Mouse (Mus musculus) G1E (cell line): ENCODE results near the gene Grin2a. TPM values are rescaled to one million over a fixed set of nuclear protein-coding genes. Genes with fewer than 3 reads are reported as not detected.

Experiments
- ATAC-seq: 2 replicates; pipeline ENCODE4 v1.8.0; 2016; ENCODE audit warnings: mild to moderate bottlenecking; ENCODE audit not compliant: insufficient number of reproducible peaks, poor library complexity, low FRiP score, severe bottlenecking; ENCODE audit errors: extremely low read depth
- DNase-seq: peaks from one replicate; pipeline ENCODE4 v3.0.0; 2012; ENCODE audit warnings: low spot score
- H3K27me3 ChIP-seq: 2 replicates; pipeline ENCODE4 v1.6.1; 2012; ENCODE audit warnings: mild to moderate bottlenecking, low read length, inconsistent platforms; ENCODE audit not compliant: insufficient read depth
- H3K36me3 ChIP-seq: replicated peaks from 2 replicates; pipeline ENCODE3; 2012; ENCODE audit warnings: mild to moderate bottlenecking, inconsistent platforms
- H3K4me1 ChIP-seq: 2 replicates; pipeline ENCODE4 v1.6.1; 2012; ENCODE audit warnings: low read depth, low read length, inconsistent platforms, mixed read lengths; ENCODE audit not compliant: insufficient read depth
- H3K4me3 ChIP-seq: 2 replicates; pipeline ENCODE4 v1.5.1; 2012; ENCODE audit warnings: low read depth, mild to moderate bottlenecking, inconsistent platforms, low read length, moderate library complexity, mixed read lengths
- H3K9me3 ChIP-seq: replicated peaks from 2 replicates; pipeline ENCODE4 v1.6.1; 2012; ENCODE audit warnings: inconsistent platforms
- CTCF ChIP-seq: IDR thresholded peaks from 2 replicates; pipeline ENCODE4 v1.5.1; 2012; ENCODE audit warnings: low read depth, low read length, inconsistent platforms, mixed read lengths
- GATA1 ChIP-seq: IDR thresholded peaks from 2 replicates; pipeline ENCODE4 v1.6.1; 2012; ENCODE audit warnings: borderline replicate concordance, low read length, inconsistent platforms, mixed read lengths
- GATA2 ChIP-seq: IDR thresholded peaks from 2 replicates; pipeline ENCODE4 v1.6.1; 2012; ENCODE audit warnings: low read depth, low read length, inconsistent platforms, borderline replicate concordance
- POLR2AphosphoS5 ChIP-seq: IDR thresholded peaks from 2 replicates; pipeline ENCODE4 v1.6.1; 2012; ENCODE audit warnings: low read depth, low read length, inconsistent platforms; ENCODE audit not compliant: insufficient replicate concordance
- TAL1 ChIP-seq: conservative IDR thresholded peaks from 2 replicates; pipeline ENCODE4 v1.6.1; 2012; ENCODE audit warnings: low read depth, low read length, inconsistent platforms, mixed read lengths
- polyA plus RNA-seq: library from polyadenylated mRNA; stranded (reverse); fragments of >175 nt; gene quantifications from 2 replicates; pipeline ENCODE4 v1.2.3, GENCODE M21; 2012
- total RNA-seq, 2 experiments: library from RNA; stranded (forward) in 1 of 2; stranded (reverse) in 1 of 2; fragments of 200-1000 nt in 1 of 2; fragments of >200 nt in 1 of 2; fragmentation: Nextera tagmentation in 1 of 2; gene quantifications; 2 replicates each; pipeline ENCODE4 v1.2.3; 2014 to 2017

Grin2a gene
- total and polyA plus RNA-seq, 3 experiments = 0.16 TPM; not detected in 2

DNA sequence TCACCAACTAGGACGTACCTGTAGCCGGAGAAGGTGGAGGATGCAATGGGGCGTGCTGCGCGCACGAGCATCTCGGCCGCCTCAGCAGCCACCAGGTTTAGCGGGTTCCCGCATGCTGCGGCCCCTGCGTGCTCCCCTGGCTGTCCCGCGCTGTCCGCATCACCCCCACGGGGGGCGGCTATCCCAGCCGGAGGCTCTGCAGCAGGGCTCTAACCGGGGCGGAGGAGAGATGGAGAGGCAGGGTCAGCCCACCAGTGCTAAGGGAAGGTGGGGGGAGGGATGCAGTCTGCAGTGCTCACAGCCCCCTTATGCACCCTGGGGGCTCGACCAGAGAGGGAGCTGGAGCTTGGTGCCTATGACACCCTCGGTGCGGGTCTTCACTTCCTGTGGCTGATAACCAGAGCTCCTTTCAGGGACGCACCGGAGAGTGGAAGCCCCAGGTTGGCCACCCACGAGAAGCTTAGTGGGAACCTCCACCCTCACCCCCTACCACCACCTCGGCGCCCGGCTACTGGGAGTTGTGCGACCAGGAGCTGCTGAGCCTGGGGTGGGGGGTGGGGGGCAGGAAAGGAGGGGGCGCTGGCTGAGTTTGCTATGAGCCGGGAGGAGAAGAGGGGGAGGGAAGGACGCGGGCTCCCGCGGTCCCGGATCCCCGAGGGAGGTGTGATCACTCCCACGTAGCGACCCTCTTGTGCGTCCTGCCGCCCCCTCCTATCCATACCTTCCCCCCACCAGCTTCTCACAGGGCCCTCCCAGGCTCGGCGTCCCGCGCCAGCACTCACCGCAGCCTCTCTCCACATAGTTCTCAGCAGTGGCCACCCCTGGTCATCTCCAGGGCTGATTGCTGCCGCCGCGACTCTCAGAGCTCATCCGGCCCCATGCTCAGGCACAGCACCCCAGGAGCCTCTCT lies 1.1 kb downstream of the Grin2a start:
- H3K4me1 ChIP-seq = no peaks in the 10 kb centered on the region
- no peak for DNase-seq
- H3K27me3 ChIP-seq = no peaks in the 10 kb centered on the region
- no peaks in the 10 kb centered on the region for H3K36me3 ChIP-seq
- TF ChIP-seq GATA1 = no peak
- no peak for TF ChIP-seq POLR2AphosphoS5
- no peak for TF ChIP-seq CTCF
- no peak for TF ChIP-seq TAL1
- TF ChIP-seq GATA2 = no peak
- peaks cover 28% of the 10 kb centered on the region for H3K9me3 ChIP-seq
- no peak overlapping the region; the same call in 1 of the 2 replicates for H3K4me3 ChIP-seq
- ATAC-seq = no peak

DNA sequence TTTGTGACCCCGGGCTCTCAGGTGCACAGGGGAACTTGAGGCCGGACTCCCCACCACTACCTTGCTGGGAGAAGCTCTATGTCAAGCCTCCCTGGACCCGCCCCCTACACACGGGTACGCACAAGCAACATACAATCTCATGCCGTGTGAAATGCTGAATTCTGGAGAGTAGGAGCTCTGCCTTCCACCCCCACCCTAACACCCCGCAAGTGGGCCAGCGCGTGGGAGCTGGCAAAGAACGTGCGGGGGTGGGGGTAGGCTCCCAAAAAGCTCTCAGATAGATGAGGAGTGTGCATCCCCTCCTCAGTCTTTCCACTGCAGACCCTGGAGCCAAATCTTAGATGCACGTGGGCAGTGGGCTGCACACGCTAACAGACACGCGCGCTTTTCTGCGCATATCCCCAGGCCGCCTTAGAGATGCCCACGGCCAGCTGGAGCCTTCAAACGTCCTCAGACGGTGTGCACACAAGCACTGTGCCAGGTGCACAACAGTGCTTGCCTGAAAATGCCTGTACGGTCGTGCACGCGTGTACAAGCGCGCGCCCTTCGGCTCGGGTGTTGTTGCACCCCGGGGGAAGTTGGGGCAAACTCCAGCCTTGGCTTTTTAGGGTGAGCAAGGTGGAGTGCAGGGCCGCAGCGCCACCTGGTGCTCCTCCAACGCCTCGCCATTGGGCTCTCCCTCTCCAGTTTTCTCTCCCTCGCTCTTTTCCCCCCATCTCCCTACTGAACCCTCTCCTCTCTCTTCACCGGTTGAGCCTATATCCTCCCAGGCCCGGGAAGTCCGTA lies 1.9 kb downstream of the Grin2a start:
- Histone ChIP-seq H3K4me1 (no peaks in the 10 kb centered on the region), H3K9me3 (peaks cover 28% of the 10 kb centered on the region), H3K36me3 (no peaks in the 10 kb centered on the region), H3K4me3 (no peak overlapping the region; the same call in 1 of the 2 replicates), H3K27me3 (no peaks in the 10 kb centered on the region)
- ATAC-seq (no peak), DNase-seq (no peak)
- TF ChIP-seq GATA1 (no peak), GATA2 (no peak), POLR2AphosphoS5 (no peak), CTCF (no peak), TAL1 (no peak)

DNA sequence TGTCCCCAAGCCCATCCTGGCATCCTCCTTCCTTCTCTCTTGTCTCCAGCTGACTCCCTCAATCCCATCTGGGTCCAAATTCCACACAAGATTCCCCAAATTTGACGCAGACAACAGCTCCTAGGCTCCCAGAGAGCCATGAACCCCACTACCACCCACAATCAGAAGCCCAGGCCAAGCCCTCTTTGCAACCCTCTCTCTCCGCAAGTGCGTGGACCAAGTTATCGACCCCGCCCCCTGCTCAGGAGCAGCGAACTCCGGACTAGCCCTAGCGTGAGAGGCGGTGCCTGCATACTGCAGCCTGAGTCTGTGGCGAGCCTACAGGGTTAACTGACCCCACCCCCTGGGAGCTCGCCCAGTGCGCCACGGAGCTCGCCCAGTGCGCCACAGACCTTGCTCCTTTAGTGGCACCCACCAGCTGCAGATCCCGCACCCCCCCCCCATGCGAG lies 2.6 kb downstream of the Grin2a start:
- H3K36me3 ChIP-seq = no peaks in the 10 kb centered on the region
- no peaks in the 10 kb centered on the region for H3K27me3 ChIP-seq
- H3K4me3 ChIP-seq = no peak overlapping the region
- DNase-seq (no peak), ATAC-seq (no peak)
- H3K4me1 ChIP-seq = no peaks in the 10 kb centered on the region
- TF ChIP-seq CTCF = no peak
- no peak for TF ChIP-seq GATA1
- TF ChIP-seq POLR2AphosphoS5 = no peak
- TF ChIP-seq GATA2 = no peak
- TF ChIP-seq TAL1 = no peak
- H3K9me3 ChIP-seq = peaks cover 28% of the 10 kb centered on the region

DNA sequence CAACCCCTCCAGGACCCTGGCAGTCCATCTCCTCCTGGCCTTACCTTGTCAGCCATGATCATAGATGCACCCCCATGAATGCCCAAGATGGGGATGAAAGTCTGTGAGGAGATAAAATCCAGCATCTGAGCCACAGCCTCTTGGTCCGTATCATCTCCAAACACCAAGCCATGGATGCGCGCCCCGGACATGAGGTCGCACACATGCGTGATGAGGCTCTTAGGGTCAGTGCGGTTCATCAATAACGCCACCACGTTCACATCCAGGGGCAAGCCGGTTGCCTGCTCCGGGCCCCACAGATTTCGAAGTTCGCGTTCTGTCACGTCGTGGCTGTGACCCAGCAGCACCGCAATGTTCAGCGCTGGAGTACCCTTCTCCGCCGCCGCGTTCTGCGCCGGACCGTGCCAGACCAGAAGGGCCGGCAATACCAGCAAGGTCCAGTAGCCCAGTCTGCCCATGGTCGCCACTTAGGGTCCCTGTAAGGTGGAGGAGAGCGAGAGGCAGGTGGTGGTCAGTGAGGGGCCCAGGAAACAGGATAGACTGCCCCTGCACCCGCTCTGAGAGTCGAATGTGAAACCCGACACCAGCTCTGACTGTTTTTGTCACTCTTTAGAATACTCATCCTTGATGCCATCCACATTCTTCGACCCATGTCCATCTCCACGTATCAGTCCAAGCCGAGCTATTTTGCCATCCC lies 3.1 kb downstream of the Grin2a start:
- no peak for ATAC-seq
- Histone ChIP-seq H3K4me3 (no peak overlapping the region), H3K36me3 (no peaks in the 10 kb centered on the region), H3K4me1 (no peaks in the 10 kb centered on the region), H3K9me3 (peaks cover 28% of the 10 kb centered on the region), H3K27me3 (no peaks in the 10 kb centered on the region)
- no peak for TF ChIP-seq CTCF
- TF ChIP-seq GATA2 = no peak
- TF ChIP-seq TAL1 = no peak
- no peak for TF ChIP-seq GATA1
- no peak for TF ChIP-seq POLR2AphosphoS5
- no peak for DNase-seq

DNA sequence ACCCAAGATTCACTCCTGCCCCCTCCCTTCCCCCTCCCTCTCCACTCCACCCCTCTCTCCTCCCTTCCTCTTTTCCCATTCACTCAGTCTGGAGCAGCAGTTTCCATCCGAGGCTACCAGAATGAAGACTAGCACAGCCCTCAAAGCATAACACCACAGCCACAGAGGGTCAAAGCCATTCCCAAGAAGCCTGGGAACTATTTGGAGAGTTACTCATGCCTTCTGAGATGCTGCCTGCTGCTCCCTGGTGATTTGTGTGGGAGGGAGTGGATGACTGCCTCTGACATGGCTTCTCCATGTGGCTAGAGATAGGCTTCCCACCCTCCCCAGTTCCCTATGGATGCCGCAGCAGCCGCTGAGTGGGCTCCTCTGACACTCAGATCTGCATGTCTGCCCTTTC lies 10.3 kb downstream of the Grin2a start:
- TF ChIP-seq CTCF (no peak), GATA2 (no peak), POLR2AphosphoS5 (no peak), TAL1 (no peak), GATA1 (no peak)
- H3K9me3 ChIP-seq = no peaks in the 10 kb centered on the region
- no peak for DNase-seq
- no peaks in the 10 kb centered on the region for H3K4me1 ChIP-seq
- no peak for ATAC-seq
- H3K36me3 ChIP-seq = no peaks in the 10 kb centered on the region
- H3K27me3 ChIP-seq = no peaks in the 10 kb centered on the region
- H3K4me3 ChIP-seq = no peak overlapping the region
